Mouse (Mus musculus): ENCODE measurements around the gene Gm1604a.
"Not testable (repeated sequence)": the region's sequence is repeated elsewhere in the genome, so short reads cannot be mapped to it uniquely, and the experiment has no call there.

DNA sequence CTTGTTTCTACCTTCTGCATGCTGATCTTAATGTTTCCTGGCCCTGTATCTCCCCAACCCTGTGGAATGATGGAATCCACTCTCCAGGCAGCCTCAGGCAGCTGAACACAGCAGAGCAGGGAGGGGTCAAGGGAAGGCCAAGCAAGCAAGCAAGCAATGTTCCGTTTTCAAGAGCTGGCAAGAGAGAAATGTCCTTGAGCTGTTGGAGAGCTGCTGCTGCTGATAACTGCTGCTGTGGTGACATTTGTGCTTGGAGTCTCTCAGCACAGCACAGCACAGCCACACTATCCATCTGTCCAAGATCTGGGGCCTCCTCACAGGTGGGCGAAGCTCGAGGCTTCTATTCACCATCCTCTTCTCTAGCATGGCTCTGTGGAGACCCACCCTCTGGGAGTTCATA lies 22.0 kb upstream of the Gm1604a start:
- not testable (repeated sequence) for TF ChIP-seq CTCF (IDR thresholded peaks at IDR 0.05; ENCODE audit: control insufficient read depth, insufficient read depth, low read length); POLR2A (IDR thresholded peaks at IDR 0.05; ENCODE audit: borderline replicate concordance, control insufficient read depth, low read depth, low read length)

All from bone marrow, adult 2 months (tissue).